Mouse (Mus musculus) thymus, postnatal 4 days (tissue): ENCODE results near the gene Bcas2.

ENCODE experiments used
- DNase-seq: peaks from one replicate; pipeline ENCODE4 v3.0.0; 2021

Gene Bcas2

DNA sequence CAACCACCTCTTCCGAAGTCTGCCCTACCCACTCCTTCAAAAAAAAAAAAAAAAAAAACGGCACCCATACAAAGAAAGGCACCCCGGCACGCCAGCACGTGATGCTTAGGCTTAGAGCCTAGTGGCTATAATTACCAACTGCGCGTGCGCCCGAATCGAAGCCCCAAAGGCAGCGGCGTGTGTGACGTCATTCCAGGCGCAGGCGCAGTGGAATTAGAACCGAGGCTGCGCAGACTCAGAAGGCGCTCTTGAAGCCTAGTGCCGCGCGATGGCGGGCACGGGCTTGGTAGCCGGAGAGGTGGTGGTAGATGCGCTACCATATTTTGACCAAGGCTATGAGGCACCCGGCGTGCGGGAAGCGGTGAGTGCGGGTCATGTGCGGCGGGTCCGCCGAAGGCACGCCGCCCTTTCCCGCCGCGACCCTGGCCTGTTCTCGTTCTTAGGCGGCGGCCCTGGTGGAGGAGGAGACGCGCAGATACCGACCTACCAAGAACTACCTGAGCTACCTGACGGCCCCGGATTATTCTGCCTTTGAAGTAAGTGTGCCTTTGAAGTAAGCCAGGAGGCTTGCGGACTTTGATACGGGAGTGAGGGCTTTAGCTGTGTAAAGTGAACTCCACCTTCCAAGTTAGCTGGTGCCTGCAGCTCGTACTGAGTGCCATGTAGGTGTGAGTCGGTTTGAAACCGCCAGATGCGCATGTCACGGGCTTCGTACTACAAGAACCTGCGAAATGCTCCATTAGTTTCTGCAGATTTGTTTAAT is at the start of gene Bcas2:
Bcas2 (plus strand) TSS at position 151 of the 763 bp plus-strand sequence.
- DNase-seq: peak; percentile 100

DNA sequence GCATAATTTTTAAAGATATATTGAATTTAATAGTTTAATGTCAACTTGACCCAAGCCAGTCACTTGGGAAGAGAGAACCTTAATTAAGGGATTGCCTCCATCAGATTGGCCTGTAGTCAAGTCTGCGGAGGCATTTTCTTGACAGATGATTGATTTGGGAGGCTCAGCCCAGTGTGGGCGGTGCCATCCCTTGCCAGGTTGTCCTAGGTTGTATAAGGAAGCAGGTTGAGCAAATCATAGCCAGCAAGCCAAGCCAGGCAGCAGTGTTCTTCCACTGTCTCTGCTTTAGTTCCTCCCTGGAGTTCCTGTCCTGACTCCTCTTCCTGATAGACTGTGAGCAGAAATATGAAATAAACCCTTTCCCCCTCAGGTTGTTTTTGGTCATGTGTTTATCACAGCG is 47.8 kb upstream of the Bcas2 start:
- no peak for DNase-seq

GRCm38 (mm10) chr3:103126138-103126537 is 45.3 kb upstream of the Bcas2 start:
- no peak for DNase-seq

DNA sequence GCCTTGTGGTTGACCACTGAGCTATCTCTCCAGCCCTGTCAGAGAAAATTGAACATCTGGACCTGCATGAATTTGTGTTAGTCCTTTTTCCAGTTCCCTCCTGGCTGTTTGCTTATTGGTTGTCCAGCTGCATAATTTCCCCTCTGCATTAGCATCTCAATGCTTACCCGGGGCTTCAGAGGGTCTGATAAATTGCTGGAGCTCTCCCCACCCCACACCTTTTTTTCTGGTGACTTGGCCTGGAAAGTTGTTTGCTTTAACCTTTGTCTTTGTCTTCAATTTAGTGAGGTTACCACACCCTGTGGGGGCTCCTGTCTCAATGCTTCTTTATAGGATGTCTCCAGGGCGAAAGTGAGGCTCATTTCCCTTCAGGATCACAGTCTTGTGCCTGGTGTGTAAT is 44.3 kb upstream of the Bcas2 start:
- no peak for DNase-seq

DNA sequence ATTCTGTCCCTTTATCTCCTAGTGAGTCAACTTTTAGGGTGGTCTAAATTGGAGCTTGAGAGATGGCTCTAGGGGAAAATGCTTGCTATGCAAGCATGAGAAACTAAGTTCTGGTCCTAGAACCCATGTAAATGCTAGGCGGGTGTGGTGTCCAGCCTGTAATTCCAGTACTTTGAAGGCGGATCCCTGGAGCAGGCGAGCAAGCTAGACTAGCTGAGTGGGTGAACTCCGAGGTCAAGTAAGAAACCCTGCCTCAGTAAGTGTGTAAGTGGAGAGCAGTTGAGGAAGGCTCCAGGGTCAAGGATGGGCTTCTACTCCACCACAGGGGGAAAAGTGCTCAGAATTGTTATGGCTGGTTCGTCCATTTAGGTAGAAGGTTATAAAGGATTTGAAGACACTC is 43.7 kb upstream of the Bcas2 start:
- no peak for DNase-seq

- no peak for DNase-seq
Measured at GRCm38 (mm10) chr3:103128251-103128650, 43.2 kb upstream of the Bcas2 start.

DNA sequence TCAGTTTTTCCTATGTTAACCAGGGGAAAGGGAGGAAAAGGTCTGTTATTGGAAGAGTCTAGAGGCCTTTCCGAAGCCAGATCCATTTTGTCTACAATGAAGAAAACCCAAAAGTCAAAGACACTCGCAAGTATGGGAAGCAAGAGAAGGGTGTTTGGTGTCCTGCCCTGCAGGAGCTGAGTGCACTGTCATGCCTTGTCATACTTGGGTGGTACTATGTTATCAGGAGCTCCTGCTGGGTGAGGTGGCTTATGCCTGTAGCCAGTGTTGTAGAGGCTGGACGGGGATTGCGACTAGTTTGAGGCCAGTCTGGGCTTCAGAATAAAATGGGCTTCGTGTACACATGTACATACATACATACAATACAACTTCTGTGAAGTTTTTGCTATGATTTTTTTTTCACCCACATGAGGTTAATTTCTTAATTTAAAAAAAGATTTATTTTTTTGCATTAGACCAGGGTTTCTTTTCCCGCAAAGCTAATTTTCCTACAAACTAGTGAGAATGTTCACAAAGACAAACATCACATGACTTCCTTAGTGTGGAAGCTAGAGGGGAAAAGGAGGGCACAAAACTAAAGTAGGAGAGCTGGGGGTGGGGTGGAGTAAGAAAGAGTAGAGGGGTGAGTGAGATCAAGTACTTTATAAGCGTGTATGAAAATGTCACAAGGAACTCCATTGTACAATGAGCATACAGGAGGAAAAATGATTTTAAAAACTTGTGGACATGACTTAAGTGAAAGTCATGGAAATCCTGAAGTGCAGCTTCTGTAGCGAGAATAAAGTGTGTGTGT is 41.9 kb upstream of the Bcas2 start:
- DNase-seq: no peak

- peak; percentile 23 for DNase-seq
Measured at GRCm38 (mm10) chr3:103130236-103130751, 41.2 kb upstream of the Bcas2 start.

DNA sequence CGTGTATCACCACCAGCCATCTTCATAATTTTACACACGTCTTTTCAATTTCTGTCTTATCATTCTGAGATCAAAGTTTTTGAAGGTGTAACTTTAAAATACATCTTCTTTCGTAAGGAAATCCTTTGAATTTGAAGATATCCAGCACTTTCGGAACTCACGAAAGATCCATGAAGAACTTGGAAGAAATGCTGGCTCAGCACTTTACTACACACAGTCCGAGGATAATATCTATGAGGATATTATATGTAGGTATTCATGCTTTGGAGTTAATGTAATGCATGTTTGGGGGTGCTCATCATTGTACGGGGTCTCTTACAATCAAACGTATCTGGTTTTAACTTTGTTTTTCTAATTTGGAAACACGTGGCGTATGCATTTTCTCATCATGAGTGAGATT is 38.4 kb upstream of the Bcas2 start:
- DNase-seq: no peak

- no peak for DNase-seq
Measured at GRCm38 (mm10) chr3:103136414-103137077, 34.9 kb upstream of the Bcas2 start.

DNA sequence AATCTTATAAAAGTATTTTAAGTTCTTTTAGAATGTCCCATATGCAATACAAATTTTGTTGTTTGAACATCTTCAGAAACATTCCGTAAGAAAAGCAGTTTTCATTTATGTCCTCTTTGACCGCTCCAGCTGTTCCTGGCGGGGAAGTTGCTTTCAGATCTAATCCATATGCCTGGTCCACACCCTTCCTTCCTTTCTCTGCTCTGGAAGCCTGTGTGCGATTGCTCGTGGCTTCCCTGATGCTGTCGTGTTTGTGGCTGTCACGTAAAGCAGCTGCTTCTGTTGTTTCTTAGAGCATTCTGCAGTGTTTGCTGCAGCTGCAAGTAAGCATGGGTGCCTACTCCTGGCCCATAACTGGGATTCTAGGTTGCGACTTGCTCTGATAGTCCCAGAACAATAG is 32.4 kb upstream of the Bcas2 start:
- no peak for DNase-seq

GRCm38 (mm10) chr3:103140095-103140838 is 31.2 kb upstream of the Bcas2 start:
- DNase-seq: peak; percentile 43

DNA sequence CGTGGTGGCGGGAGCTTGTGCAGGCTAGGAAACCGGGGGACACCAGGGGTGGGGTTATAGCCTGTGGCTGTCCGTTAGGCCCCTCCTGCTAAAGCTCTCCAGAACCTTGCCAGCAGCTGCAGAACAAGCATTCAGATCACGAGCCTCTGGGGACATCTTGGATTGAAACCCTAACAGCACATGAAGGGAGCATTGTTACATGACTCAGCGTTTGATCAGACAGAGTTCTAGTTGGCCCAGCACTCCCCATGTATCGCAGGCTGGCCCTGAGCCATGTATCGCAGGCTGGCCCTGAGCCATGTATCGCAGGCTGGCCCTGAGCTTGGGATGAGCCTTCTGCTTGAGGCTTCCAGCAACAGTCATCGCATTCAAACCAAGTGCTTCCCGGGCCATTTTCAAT is 30.2 kb upstream of the Bcas2 start:
- no peak for DNase-seq

GRCm38 (mm10) chr3:103142366-103142765 is 29.1 kb upstream of the Bcas2 start:
- DNase-seq: no peak

DNA sequence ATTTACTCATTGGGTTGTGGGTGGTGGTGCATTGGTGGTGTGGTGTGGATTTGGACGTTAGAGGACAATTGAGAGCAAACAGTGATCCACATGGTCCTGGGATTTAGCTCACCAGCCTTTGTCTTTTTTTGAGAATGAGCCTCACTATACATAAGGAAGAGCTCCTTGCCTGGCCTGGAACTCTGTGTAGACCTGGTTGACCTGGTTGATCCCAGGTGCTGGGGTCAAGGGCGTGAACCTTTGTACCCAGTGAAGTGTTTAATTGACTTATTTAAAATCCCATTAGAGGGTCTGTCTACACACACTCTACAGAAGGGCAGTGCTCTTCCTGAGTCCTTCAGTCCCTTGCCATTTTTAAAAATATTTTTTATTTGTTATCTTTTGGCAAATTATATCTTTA is 26.1 kb upstream of the Bcas2 start:
- DNase-seq: no peak

- no peak for DNase-seq
Measured at GRCm38 (mm10) chr3:103145791-103146190, 25.7 kb upstream of the Bcas2 start.

DNA sequence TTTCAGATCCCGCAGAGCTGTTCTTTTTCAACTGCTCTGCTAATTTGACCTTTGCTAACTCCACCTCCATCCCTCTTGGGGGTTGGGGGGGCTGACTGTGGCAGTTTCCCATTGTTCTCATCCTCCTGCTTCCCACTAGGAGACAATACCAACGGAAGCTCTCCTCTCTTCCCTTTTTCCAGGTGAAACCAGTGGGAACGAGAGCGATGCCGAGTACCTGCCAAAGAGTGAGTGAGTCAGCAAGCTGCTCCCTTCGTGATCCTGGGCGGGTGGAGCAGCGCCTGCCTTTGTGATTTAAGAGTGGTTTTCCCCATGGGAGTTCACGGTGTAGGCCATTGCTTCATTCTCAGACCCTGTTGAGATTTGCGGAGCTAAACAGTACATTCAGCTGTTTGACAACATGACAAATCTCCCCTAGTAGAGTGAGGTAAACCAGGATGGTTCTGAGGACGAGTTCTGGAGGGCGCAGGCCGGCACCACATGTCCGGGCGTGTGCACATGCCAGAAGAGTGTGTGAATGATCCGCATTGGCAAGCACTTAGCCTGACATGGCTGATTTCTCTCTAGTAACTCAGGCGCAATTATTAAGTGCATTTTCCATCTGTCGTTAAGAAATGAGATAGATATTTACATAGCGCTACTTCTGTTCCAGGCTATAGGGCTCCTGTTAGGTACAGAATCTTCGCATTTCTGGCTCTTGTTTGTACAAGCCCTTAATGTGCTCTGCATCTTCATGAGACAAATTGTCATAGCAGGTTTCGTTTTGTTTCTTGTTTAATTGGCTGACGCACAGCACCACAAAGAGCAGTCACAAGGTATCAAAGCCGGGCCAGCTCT is 24.9 kb upstream of the Bcas2 start:
- DNase-seq: no peak

GRCm38 (mm10) chr3:103147775-103148174 is 23.7 kb upstream of the Bcas2 start:
- no peak for DNase-seq

DNA sequence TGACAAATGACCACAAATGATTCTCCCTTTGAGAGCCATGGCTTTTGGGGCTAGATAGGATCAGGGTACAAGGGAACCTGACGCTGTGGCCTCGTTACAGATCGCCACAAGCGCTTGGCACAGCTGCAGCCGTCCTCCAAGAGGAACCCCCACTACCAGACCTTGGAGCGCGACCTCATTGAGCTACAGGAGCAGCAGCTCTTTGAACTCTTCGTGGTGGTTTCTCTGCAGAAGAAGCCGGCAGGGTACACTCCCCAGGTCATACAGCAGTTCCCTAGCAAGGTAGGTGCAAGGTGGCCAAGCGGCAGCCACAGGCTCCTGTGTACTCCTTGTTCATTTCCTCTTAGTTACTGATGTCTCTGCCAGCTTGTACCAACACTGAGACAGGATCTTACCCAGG is 22.5 kb upstream of the Bcas2 start:
- peak; percentile 53 for DNase-seq

GRCm38 (mm10) chr3:103153761-103154160 is 17.7 kb upstream of the Bcas2 start:
- peak; percentile 46 for DNase-seq

- no peak for DNase-seq
Measured at GRCm38 (mm10) chr3:103159232-103159900, 12.1 kb upstream of the Bcas2 start.
